Mouse (Mus musculus) kidney, adult 2 months (tissue): ENCODE data around the gene Dennd1c.

ENCODE experiments used
- CTCF ChIP-seq: fragments of 200-500 bp; conservative IDR thresholded peaks from 2 replicates; pipeline ENCODE4 v1.5.1; 2011; ENCODE audit warnings: low read depth, mild to moderate bottlenecking, control low read depth, low read length, moderate library complexity, mixed read lengths; ENCODE audit not compliant: insufficient read depth, insufficient read length
- POLR2A ChIP-seq: fragments of 200-500 bp; IDR thresholded peaks from one replicate; pipeline ENCODE4 v1.6.1; 2011; ENCODE audit warnings: low read depth, low read length, control low read depth

- TF ChIP-seq CTCF (no peak), POLR2A (no peak)
Measured at GRCm38 (mm10) chr17:57062548-57062947, 15.8 kb downstream of the Dennd1c start.
